Mouse (Mus musculus) right cerebral cortex, postnatal 14 days (tissue): ENCODE measurements around the gene Pih1d1.
"Not testable (repeated sequence)": the region's sequence is repeated elsewhere in the genome, so short reads cannot be mapped to it uniquely, and the experiment has no call there.

ENCODE experiments used
- DNase-seq: peaks from one replicate; pipeline ENCODE4 v3.0.0; 2022

Gene Pih1d1

GRCm38 (mm10) chr7:45154096-45154992 is at the start of gene Pih1d1, which contains the start of gene Aldh16a1:
Pih1d1 (plus strand) TSS chr7:45154303.
Aldh16a1 (minus strand) TSS chr7:45154584.
- DNase-seq, result peak; percentile 99

DNA sequence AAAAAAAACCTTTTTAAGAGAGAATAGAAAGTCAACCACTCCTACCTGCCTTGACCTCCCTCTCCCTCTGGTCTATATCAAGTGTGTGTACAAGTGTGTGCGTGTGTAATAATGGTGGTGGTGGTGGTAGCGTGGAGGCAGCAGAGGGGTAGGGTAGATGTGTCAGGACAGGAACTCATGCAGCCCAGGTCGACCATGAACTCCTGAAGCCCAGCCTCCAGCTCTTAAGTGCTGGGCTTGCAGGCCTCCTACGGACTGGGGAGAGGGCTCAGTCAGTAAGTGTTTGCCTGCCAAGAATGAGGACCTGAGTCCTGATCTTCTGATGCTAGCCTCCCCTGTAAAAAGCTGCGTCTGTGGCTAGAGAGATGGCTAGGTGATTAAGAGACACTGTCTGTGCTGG is 49.2 kb upstream of the Pih1d1 start:
- DNase-seq, result no peak

GRCm38 (mm10) chr7:45105491-45105890 is 48.6 kb upstream of the Pih1d1 start:
- no peak for DNase-seq

- DNase-seq, result no peak
Observed at GRCm38 (mm10) chr7:45106441-45106840, 47.7 kb upstream of the Pih1d1 start.

DNA sequence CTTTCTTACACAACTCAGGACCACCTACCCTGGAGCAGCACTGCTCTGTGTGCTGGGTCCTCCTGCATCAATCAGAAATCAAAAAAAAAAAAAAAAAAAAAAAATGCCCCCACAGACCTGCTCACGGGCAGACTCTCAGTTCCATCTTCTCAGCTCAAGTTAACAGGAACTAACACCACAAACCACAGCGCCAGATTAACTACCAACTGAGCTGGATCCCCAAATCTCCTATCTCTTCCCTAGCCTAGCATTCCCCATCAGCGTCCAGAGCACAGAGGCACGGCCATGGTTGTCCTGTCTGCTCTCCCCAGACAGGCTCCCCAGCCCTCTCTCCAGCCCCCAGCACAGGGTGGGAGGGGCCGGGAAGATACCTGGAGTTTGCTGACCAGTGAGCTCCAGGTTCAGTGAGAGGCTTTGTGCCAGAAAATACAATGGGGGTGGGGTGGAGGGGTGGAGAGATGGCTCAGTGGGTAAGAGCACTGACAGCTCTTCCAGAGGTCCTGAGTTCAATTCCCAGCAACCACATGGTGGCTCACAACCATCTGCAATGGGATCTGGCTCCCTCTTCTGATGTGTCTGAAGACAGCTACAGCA is 47.0 kb upstream of the Pih1d1 start:
- no peak for DNase-seq

DNA sequence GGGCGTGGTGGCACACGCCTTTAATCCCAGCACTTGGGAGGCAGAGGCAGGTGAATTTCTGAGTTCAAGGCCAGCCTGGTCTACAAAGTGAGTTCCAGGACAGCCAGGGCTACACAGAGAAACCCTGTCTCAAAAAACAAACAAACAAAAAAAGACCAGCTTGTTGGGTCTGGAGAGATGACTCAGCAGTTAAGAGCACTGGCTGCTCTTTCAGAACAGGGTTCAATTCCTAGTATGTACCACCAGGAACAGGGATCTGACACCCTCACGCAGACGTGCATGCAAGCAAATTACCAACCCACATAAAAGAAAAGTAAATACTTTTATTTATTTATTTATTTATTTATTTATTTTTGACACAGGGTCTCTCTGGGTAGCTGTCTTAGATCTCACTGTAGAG is 44.0 kb upstream of the Pih1d1 start:
- not testable (repeated sequence) for DNase-seq

DNA sequence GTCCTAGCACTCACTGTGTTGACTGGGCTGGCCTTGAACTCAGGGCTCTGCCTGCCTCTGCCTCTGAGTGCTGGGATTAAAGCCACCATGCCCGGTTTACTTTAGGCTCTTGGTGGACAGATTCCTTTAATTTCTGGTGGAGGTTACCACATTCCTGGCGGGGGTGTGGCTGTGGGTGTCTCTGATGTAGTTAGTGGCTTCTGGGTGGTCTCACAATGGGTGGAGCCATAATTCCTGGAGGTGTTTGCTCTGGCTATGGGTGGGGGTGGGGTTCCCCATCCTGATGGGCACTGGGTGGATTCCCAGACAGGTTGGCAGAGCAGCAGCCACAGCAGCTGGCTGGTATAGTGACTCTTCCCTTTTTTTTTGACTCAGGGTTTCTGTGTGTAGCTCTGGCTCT is 42.2 kb upstream of the Pih1d1 start:
- DNase-seq, result no peak

GRCm38 (mm10) chr7:45112529-45112928 is 41.6 kb upstream of the Pih1d1 start:
- DNase-seq, result no peak

- no peak for DNase-seq
Observed at GRCm38 (mm10) chr7:45113476-45113875, 40.6 kb upstream of the Pih1d1 start.

DNA sequence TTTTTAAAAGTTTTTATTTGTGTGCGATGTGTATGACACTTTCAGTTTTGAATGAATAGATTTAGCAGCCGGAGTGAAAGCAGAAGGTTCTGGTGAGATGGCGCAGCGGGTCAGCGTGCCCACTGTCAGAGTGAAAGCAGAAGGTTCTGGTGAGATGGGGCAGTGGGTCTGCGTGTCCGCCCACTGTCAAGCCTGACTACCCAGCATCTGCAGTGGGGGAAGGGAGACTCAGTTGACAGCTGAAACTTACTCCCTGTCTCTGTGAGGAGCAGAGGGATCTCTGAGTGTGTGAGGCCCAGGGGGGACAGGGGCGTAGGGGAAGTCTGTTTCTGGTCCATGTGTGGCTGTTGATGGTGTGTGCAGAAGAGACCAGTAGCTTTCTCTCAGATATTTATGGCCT is 36.5 kb upstream of the Pih1d1 start:
- no peak for DNase-seq

- DNase-seq, result no peak
Observed at GRCm38 (mm10) chr7:45118336-45118735, 35.8 kb upstream of the Pih1d1 start.

DNA sequence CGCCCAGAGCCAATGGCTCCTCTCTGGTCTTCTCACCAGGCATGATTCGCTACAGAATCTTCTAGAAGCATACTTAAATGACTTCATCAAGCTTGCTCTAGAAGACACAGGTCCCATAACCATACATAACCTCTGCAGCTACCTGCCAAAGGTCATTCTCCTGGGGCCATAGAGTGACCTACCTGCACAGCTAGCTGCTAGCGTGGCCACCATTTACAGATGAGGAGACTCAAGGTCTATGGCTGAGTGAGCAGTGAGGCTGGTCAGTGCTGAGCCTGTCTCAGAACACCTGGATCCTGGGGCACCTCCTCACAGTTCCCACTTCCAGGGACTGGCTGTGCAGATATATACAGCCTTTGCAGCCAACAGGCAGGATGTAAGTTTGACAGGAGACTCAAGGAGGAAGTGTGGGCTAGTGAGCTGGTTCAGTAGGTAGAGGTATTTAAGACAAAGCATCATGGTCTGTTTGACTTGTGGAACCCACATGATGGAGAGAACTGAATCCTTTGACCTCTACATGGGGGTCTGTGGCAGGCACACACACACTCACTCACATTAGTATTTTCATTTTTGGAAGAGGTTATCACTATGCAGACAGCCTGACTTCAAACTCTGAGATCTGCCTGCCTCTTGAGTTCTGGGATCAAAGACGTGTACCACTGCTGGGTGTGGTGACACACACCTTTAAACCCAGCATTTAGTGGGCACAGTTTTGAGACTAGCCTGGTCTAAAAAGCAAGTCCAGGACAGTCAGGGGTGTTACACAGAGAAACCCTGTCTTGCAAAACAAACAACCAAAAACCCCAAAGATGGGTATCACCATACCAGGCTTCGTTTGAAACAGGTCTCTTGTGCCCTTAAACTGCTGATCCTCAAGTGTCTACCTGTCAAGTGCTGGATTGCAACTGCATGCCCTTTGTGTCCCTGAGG is 34.1 kb upstream of the Pih1d1 start:
- DNase-seq, result no peak

DNA sequence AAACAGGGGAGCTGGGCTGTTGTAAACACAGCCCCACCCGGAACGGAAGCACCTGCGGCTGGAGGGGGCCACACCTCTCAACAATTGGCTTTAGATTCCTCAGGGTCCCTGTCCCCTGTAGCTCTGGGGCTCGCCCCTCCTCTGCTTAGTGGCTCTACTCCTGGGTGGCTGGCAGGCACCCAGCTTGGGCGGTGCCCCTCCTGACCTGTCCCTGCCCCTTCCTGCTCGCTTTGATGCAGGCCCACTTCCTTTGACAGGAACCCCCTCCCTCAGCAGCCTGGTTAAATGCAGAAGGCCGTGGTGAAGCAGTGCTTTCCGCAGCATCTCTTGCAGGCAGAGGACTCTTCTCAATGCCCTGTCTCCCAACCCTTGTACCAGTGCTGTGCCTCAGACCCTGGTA is 32.7 kb upstream of the Pih1d1 start:
- no peak for DNase-seq

GRCm38 (mm10) chr7:45121966-45122365 is 32.1 kb upstream of the Pih1d1 start:
- no peak for DNase-seq

- DNase-seq, result no peak
Observed at GRCm38 (mm10) chr7:45122561-45123185, 31.4 kb upstream of the Pih1d1 start.

DNA sequence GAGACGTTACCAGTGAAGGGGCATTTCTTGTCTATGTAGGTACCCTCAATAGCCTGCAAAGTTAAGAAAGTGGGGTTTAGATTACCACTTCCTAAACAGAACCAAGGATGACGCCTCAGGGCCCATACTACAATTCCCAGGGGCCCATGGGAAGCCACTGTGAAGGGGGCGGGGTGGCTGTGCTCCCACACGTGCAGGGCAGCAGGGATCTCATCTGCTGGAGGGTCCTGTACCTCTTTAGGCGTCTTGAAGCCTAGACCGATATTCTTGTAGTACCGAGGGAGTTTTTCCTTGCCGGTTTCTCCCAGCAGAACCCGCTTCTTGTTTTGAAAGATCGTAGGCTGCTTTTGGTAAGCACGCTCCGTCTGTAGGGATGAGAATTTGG is 30.9 kb upstream of the Pih1d1 start:
- no peak for DNase-seq

DNA sequence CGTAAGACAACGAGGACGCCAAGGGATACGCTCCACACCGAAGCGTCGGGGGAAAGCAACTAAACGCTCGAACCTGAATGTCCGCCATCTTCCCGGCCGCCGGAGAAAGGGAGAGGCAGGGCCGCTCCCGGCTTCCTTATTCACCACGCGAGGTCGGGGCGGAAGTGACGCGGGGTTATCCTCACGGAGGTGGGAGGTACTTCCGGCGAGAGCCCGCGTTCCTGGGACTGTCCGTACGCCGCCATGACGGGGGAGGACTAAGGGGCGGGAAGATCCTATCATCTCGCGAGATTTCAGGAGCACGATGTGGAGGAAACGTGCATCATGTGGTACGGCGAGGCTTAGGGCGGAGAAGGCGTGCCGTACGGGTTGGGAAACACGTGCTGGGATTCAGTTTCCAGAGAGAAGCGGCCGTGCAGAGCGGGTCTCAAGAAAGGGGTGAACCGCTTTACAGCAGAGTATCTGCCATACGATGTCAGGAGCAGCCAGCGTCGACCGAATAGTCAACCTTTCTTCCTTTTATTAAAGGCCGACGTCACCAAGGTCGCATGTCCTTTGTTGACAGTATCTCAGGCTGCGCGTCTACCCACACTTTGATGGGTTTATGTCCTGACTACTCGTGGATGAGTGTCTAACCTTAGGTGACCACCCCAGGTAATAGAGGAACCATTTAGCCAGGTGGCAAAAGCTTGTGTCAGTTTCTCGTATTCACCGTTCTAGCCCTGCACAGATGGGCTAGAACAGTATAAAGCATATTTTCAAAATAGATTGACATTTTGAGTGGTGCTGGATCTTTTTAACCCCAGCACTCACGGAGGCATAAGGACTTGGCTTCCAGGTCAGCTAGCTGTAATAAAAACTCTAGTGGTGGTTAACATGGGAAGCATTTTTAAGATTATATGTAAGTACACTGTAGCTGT is 29.6 kb upstream of the Pih1d1 start, which contains the start of gene Rps11:
Gene Rps11 (minus strand): TSS at position 216 of the 920 bp plus-strand sequence.
- peak; percentile 99 for DNase-seq

- no peak for DNase-seq
Observed at GRCm38 (mm10) chr7:45125144-45125600, 28.9 kb upstream of the Pih1d1 start.

DNA sequence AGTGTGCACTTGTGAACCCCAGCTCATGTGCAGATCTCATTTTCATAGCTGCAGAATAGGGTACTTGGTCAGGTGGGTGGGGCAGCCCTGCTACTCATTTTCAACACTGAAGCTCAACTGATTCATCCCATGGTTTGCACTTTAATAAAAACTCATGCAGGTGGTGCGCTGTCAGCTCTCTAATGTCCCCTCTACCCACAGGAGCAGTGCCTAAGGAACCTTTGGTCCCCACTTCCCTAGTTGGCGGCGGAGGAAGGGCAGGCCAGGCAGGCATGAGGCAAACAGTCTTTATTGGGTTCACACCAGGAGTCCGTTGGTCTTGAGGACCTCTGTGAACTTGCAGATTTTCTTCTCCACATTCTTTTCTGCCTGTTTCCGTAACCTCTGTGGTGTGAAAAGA is 28.5 kb upstream of the Pih1d1 start:
- DNase-seq, result not testable (repeated sequence)

DNA sequence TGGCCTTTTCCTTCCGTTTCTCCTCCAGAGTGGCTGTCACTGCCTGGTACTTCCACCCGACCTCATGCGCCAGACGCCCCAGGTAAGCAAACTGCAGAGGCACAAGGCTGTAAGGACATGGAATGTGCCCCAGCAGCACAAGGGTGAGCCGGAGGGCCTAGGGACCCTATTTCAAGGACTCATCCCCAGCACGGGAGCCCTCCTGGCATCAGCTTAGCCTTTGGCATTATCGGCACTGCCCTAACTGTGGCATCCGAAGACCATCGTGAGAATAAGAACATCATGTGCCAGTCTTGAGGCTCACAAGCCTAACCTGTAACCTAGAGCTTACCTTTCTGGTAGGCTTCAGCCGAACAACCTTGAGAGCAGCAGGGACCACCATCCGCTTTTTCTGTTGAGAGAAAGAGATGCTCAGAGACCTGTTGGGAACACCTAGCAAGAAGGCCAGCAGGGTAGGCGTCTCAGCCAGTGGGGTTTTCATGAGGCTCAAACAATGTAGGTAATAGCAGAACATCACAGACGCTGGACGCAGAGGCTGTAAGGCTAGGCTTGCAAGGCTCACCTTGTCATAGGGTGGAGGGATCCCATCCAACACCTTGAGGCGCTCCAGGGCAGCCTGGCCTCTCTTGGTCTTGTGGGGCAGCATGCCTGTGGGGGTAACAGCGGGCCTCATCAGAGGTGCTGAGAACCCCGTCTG is 27.8 kb upstream of the Pih1d1 start:
- no peak for DNase-seq
